Mouse (Mus musculus) spleen, adult 2 months (tissue): ENCODE measurements at regions not wholly inside any gene's neighbourhood (a gene's known extent, or its start where the extent isn't known, plus 50 kb on each side); places are given as distances from the start of the nearest gene placed in this dataset.

Experiments used
- CTCF ChIP-seq: fragments of 200-500 bp; IDR thresholded peaks from 2 replicates; pipeline ENCODE4 v1.5.1; 2011; ENCODE audit warnings: mild to moderate bottlenecking, inconsistent platforms; ENCODE audit not compliant: insufficient read depth, insufficient read length, insufficient replicate concordance; ENCODE audit errors: extremely low read depth
- POLR2A ChIP-seq: fragments of 200-500 bp; IDR thresholded peaks from 2 replicates; pipeline ENCODE4 v1.6.1; 2011; ENCODE audit warnings: low read depth, low read length, inconsistent platforms

DNA sequence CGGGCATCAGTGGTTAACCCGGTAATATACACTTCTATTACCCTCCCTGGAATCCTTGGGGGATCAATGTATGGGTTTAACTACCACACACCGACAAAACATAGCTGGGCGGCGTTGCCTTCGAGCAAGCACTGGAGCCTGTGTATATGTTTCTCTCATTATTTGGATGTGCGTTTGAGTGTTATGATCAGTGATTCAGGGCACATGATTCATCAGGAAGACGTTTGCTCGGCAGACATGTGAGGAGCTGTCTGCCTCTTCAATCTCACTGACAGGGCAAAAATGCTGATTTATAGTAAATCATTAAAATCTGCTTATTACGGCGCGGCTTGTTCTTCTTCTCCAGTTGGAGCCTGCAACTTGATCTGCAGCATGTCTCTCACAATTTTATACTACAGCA lies 279.9 kb downstream of the Tshz3 start:
- TF ChIP-seq CTCF = no peak
- TF ChIP-seq POLR2A = no peak
